ENCODE assay signal across 8 mouse cellular contexts in the genomic region with DNA sequence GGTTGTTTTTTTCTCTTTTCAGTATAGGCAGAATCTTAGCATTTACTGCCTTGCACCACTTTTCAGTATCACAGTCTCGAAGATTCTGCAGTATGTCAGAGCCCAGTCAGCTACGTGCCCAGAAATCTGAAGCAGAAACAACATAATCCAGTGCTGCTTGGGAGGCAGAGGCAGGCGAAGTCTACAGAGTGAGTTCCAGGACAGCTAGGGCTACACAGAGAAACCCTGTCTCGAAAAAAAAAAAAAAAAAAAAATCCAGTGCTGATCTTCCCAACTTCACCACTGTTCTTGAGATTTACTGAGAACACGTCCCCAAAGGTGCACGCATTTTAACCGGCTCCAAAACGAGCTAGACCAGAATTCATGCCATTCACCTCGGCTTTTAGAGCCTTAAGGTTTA. TPM values are rescaled to one million over a fixed set of nuclear protein-coding genes. Genes with fewer than 3 reads are reported as not detected.
DNase-seq lines count a peak whose midpoint lies in the region; ATAC-seq lines count a peak whose summit lies in the region.

No protein-coding gene starts in this region.

- H3K27ac ChIP-seq in kidney, embryonic 14.5 days (ENCODE audit: low read depth, low read length) = peak overlapping the region; percentile 69; the same call in 1 of the 2 replicates
- H3K27ac ChIP-seq in embryonic facial prominence, embryonic 10.5 days (replicated peaks) = peak overlapping the region; percentile 89
- H3K27ac ChIP-seq in midbrain, embryonic 15.5 days = peak overlapping the region; percentile 72

- no peaks in the 10 kb centered on the region for H3K27me3 ChIP-seq in kidney, embryonic 14.5 days (ENCODE audit: control insufficient read depth, insufficient read depth, low read length)
- no peaks in the 10 kb centered on the region for H3K27me3 ChIP-seq in embryonic facial prominence, embryonic 10.5 days (replicated peaks; ENCODE audit: low read depth, poor library complexity, severe bottlenecking)
- no peaks in the 10 kb centered on the region for H3K27me3 ChIP-seq in midbrain, embryonic 15.5 days (replicated peaks)

- 0 out of 2 replicates have a peak, but pooled peaks cover 3% of the 10 kb centered on the region for H3K36me3 ChIP-seq in kidney, embryonic 14.5 days (ENCODE audit: control insufficient read depth, insufficient read depth, low read length)
- H3K36me3 ChIP-seq in embryonic facial prominence, embryonic 10.5 days (replicated peaks) = peaks cover 20% of the 10 kb centered on the region
- H3K36me3 ChIP-seq in midbrain, embryonic 15.5 days (replicated peaks) = no peaks in the 10 kb centered on the region

- WGBS in kidney, embryonic 14.5 days = 14% methylated on average over 9 of the region's 9 CpGs
- 13% methylated on average over 9 of the region's 9 CpGs for WGBS in embryonic facial prominence, embryonic 10.5 days
- WGBS in midbrain, embryonic 15.5 days = 7% methylated on average over 9 of the region's 9 CpGs

- intact Hi-C loops in left cerebral cortex, postnatal 25 days (cut with DNase I) = loop anchor here (2.0 kb wide), 1 partner anchor 17 kb away; a partner anchor contains a TSS

- peak overlapping the region; percentile 71; the same call in 1 of the 2 replicates for H3K9ac ChIP-seq in kidney, embryonic 14.5 days (ENCODE audit: low read depth, low read length)
- peak overlapping the region; percentile 54 for H3K9ac ChIP-seq in midbrain, embryonic 15.5 days

- H3K4me2 ChIP-seq in kidney, embryonic 14.5 days (replicated peaks; ENCODE audit: low read depth, low read length) = peak overlapping the region; percentile 69
- H3K4me2 ChIP-seq in midbrain, embryonic 15.5 days = peak overlapping the region; percentile 76

- H3K9me3 ChIP-seq in kidney, embryonic 14.5 days (ENCODE audit: control insufficient read depth, low read length) = no peaks in the 10 kb centered on the region
- H3K9me3 ChIP-seq in embryonic facial prominence, embryonic 10.5 days = no peaks in the 10 kb centered on the region
- no peaks in the 10 kb centered on the region for H3K9me3 ChIP-seq in midbrain, embryonic 15.5 days

- no peaks in the 10 kb centered on the region for H3K4me1 ChIP-seq in kidney, embryonic 14.5 days (ENCODE audit: control insufficient read depth, insufficient read depth, low read length)
- H3K4me1 ChIP-seq in embryonic facial prominence, embryonic 10.5 days = peaks cover 5% of the 10 kb centered on the region
- H3K4me1 ChIP-seq in midbrain, embryonic 15.5 days = peaks cover 6% of the 10 kb centered on the region

- peak overlapping the region; percentile 47 for H3K4me3 ChIP-seq in kidney, embryonic 14.5 days (ENCODE audit: low read length)
- peak overlapping the region; percentile 71 for H3K4me3 ChIP-seq in embryonic facial prominence, embryonic 10.5 days
- peak overlapping the region; percentile 58 for H3K4me3 ChIP-seq in midbrain, embryonic 15.5 days

- DNase-seq in kidney, adult 8-10 months = no peak
- DNase-seq in embryonic facial prominence, embryonic 10.5 days (ENCODE audit: low spot score) = no peak
- no peak for DNase-seq in layer of hippocampus, adult 8-10 months (ENCODE audit: low spot score in 2 of 2)
- DNase-seq in ovary, postnatal 10 days (ENCODE audit: low spot score) = no peak
- DNase-seq in left cerebral cortex, postnatal 25 days (ENCODE audit: low spot score in 2 of 2) = no peak

- ATAC-seq in kidney, embryonic 14.5 days (ENCODE audit: low FRiP score, low TSS enrichment) = peak; percentile 37; the same call in 1 of the 2 replicates
- ATAC-seq in inflammation-experienced regulatory T-cells, adult 6 months = peak; percentile 7
- peak; percentile 72 for ATAC-seq in midbrain, embryonic 15.5 days (replicated peaks)

RNA-seq across cellular contexts. Expression of a gene that starts 0.4 kb away (rescaled TPM):
- polyA plus RNA-seq in kidney, embryonic 14.5 days (2014; fragmentation: Nextera tagmentation; extraction: Ambion mirVana) = 49.0 and 61.9 TPM in 2 replicates
- 56.2 and 59.7 TPM in 2 replicates for polyA plus RNA-seq in embryonic facial prominence, embryonic 10.5 days (2016; fragmentation: Nextera tagmentation; extraction: Ambion mirVana)
- polyA plus RNA-seq in inflammation-experienced regulatory T-cells, adult 6 months (2017; shearing (Covaris generic)) = 10 to 100 TPM; 12.7 to 17.5 (median 12.8) TPM
- 18.1 and 21.5 TPM in 2 replicates for polyA plus RNA-seq in midbrain, embryonic 15.5 days (2015; fragmentation: Nextera tagmentation; extraction: Ambion mirVana)
- 1 to 10 TPM; 4.9 to 6.5 (median 5.6) TPM for total RNA-seq in layer of hippocampus, adult 8-10 months (2022)
- total RNA-seq in left cerebral cortex, postnatal 25 days (2021) = 1 to 10 TPM; 4.1 to 5.5 TPM

RNA-seq across cellular contexts. Expression of a gene that starts 16.6 kb away (rescaled TPM):
- 0.11 TPM in 1 of 2 replicates, not detected in the other for polyA plus RNA-seq in kidney, embryonic 14.5 days (2014; fragmentation: Nextera tagmentation; extraction: Ambion mirVana)
- 0.14 and 0.15 TPM in 2 replicates for polyA plus RNA-seq in embryonic facial prominence, embryonic 10.5 days (2016; fragmentation: Nextera tagmentation; extraction: Ambion mirVana)
- polyA plus RNA-seq in inflammation-experienced regulatory T-cells, adult 6 months (2017; shearing (Covaris generic)) = not detected
- polyA plus RNA-seq in midbrain, embryonic 15.5 days (2015; fragmentation: Nextera tagmentation; extraction: Ambion mirVana) = 0.06 and 0.22 TPM in 2 replicates
- total RNA-seq in layer of hippocampus, adult 8-10 months (2022) = under 1 TPM; 0.21 to 0.43 (median 0.30) TPM
- total RNA-seq in left cerebral cortex, postnatal 25 days (2021) = under 1 TPM in 1 of 2 experiments, not detected in 1; 0.28 TPM

RNA-seq across cellular contexts. Expression of a gene that starts 16.7 kb away (rescaled TPM):
- 756 and 811 TPM in 2 replicates for polyA plus RNA-seq in kidney, embryonic 14.5 days (2014; fragmentation: Nextera tagmentation; extraction: Ambion mirVana)
- polyA plus RNA-seq in embryonic facial prominence, embryonic 10.5 days (2016; fragmentation: Nextera tagmentation; extraction: Ambion mirVana) = 888 and 890 TPM in 2 replicates
- polyA plus RNA-seq in inflammation-experienced regulatory T-cells, adult 6 months (2017; shearing (Covaris generic)) = 100 to 1,000 TPM; 539 to 598 (median 556) TPM
- polyA plus RNA-seq in midbrain, embryonic 15.5 days (2015; fragmentation: Nextera tagmentation; extraction: Ambion mirVana) = 417 and 424 TPM in 2 replicates
- total RNA-seq in layer of hippocampus, adult 8-10 months (2022) = 100 to 1,000 TPM; 110 to 136 (median 121) TPM
- 100 to 1,000 TPM; 109 to 111 TPM for total RNA-seq in left cerebral cortex, postnatal 25 days (2021)

Comparison
In these comparisons a context has a peak if more than half of its experiments do, and no peak if none do; other contexts are left out.
1. ATAC-seq: peak in every context shown above with its lines; median percentile 72 in midbrain, embryonic 15.5 days; 37 in kidney, embryonic 14.5 days; 7 in inflammation-experienced regulatory T-cells, adult 6 months.